Mouse (Mus musculus) stomach, postnatal 0 days (tissue): Measurements from ENCODE around the gene Drosha. TPM values are rescaled to one million over a fixed set of nuclear protein-coding genes. Genes with fewer than 3 reads are reported as not detected.

Experiments
- ATAC-seq: fragments of 200-750 bp; cut with Nextera tagmentation; 2 replicates; pipeline ENCODE4 v1.8.0; 2017; ENCODE audit not compliant: low FRiP score, low TSS enrichment
- DNase-seq: peaks from one replicate; pipeline ENCODE4 v3.0.0-alpha.2; 2016; ENCODE audit warnings: low spot score
- H3K27ac ChIP-seq: fragments of 300-500 bp; sonication (generic); replicated peaks from 2 replicates; pipeline ENCODE4 v1.5.1; 2014; ENCODE audit warnings: mild to moderate bottlenecking, control low read depth
- H3K27me3 ChIP-seq: fragments of 300-500 bp; sonication (generic); 2 replicates; pipeline ENCODE4 v1.6.1; 2014; ENCODE audit warnings: low read length; ENCODE audit not compliant: control insufficient read depth, insufficient read depth
- H3K36me3 ChIP-seq: fragments of 300-500 bp; sonication (generic); 2 replicates; pipeline ENCODE4 v1.6.1; 2014; ENCODE audit warnings: low read length, mixed read lengths; ENCODE audit not compliant: control insufficient read depth, insufficient read depth
- H3K4me1 ChIP-seq: fragments of 300-500 bp; sonication (generic); replicated peaks from 2 replicates; pipeline ENCODE4 v1.6.1; 2014; ENCODE audit warnings: antibody characterized with exemption; ENCODE audit not compliant: control insufficient read depth, insufficient read depth
- H3K4me2 ChIP-seq: fragments of 300-500 bp; sonication (generic); replicated peaks from 2 replicates; pipeline ENCODE4 v1.6.1; 2014; ENCODE audit warnings: low read depth, mild to moderate bottlenecking, control low read depth, moderate library complexity
- H3K4me3 ChIP-seq: fragments of 300-500 bp; sonication (generic); 2 replicates; pipeline ENCODE4 v1.5.1; 2014; ENCODE audit warnings: low read depth, low read length, control low read depth
- H3K9ac ChIP-seq: fragments of 300-500 bp; sonication (generic); 2 replicates; pipeline ENCODE4 v1.6.1; 2014; ENCODE audit warnings: mild to moderate bottlenecking, low read length, control low read depth, mixed read lengths
- H3K9me3 ChIP-seq: fragments of 300-500 bp; sonication (generic); 2 replicates; pipeline ENCODE4 v1.6.1; 2016; ENCODE audit warnings: low read length; ENCODE audit not compliant: control insufficient read depth
- CTCF ChIP-seq: IDR thresholded peaks from 2 replicates; pipeline ENCODE4 v1.5.1; 2016; ENCODE audit warnings: antibody characterized with exemption, low read depth, mild to moderate bottlenecking, moderate library complexity
- EP300 ChIP-seq: optimal IDR thresholded peaks from 2 replicates; pipeline ENCODE3; 2016; ENCODE audit warnings: antibody characterized with exemption
- WGBS: fragments of 180-500 bp; shearing (Covaris S2); extraction: QIAGEN DNeasy Blood & Tissue Kit; methylation state at CpG from one replicate; pipeline ENCODE4 v1.1.7; 2014; 5-methylcytosine and 5-hydroxymethylcytosine counted together
- microRNA-seq: library from miRNA; unstranded; fragments of <30 nt; microRNA quantifications from one replicate; pipeline ENCODE4, GENCODE M21; 2016
- polyA plus RNA-seq: library from polyadenylated mRNA; unstranded; fragments of >200 nt; fragmentation: Nextera tagmentation; extraction: Ambion mirVana; gene quantifications from 2 replicates; pipeline ENCODE4 v1.2.1, GENCODE M21; 2015

Gene Drosha
- polyA plus RNA-seq, 1 experiment from 2014 or later = 8.7 TPM

DNA sequence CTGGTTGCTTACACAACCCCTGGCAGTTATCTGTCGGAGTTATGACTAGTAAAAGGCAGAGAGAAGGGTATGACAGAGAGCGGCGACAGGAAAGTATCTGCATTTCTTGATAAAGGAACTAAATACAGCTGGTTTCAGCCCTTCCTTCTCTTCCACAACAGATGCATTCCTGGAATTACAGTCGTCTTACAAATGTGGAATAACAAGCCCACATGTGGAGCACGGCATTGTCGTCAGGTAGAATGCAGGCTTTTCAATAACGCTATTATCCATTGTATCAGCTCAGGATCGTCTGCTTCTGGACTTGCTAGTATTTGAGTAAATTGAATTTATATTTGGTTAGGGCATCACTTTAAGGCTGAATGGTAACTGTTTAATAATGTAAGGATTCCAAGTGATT lies 144.2 kb downstream of the Drosha start:
- Histone ChIP-seq H3K9me3 (no peaks in the 10 kb centered on the region), H3K36me3 (no peaks in the 10 kb centered on the region), H3K27ac (no peak overlapping the region), H3K4me3 (no peak overlapping the region), H3K4me2 (no peak overlapping the region), H3K4me1 (no peaks in the 10 kb centered on the region), H3K27me3 (no peaks in the 10 kb centered on the region), H3K9ac (no peak overlapping the region)
- WGBS = 71% methylated on average over 8 of the region's 8 CpGs
- ATAC-seq = no peak
- no peak for TF ChIP-seq EP300
- TF ChIP-seq CTCF = no peak
- no peak for DNase-seq

DNA sequence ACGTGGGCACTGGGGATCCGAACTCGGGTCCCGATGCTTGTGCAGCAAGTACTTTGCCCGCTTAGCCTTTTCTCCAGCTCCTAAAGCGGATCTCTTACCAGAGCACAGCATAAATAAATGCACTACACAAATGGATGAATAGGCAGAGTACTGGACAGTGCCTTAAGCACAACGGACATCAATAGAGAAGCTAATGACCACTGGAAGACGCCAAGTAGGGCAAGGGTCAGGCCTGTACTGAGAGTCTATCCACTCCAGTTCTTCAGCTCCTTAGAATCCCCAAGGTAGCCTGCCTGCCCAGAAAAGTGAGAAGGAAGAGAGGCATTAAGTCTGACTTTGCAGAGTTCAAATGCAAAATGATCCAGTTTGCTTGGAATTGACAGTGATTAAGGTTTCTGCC lies 147.8 kb downstream of the Drosha start:
- DNase-seq (no peak), ATAC-seq (no peak)
- H3K4me1 ChIP-seq = no peaks in the 10 kb centered on the region
- no peak overlapping the region for H3K4me2 ChIP-seq
- H3K27ac ChIP-seq = no peak overlapping the region
- no peaks in the 10 kb centered on the region for H3K9me3 ChIP-seq
- TF ChIP-seq EP300 (no peak), CTCF (no peak)
- no peak overlapping the region for H3K9ac ChIP-seq
- H3K36me3 ChIP-seq = no peaks in the 10 kb centered on the region
- 85% methylated on average over 8 of the region's 8 CpGs for WGBS
- no peaks in the 10 kb centered on the region for H3K27me3 ChIP-seq
- no peak overlapping the region for H3K4me3 ChIP-seq

Small RNA genes within 50 kb of the gene (microRNA-seq; reads per million reads assigned to microRNA genes)
- gene Gm47288 = not detected

Other genes starting within 250 kb of the Drosha start
- 19.1 and 19.9 TPM in 2 replicates for gene Pdzd2, start 84.9 kb upstream of the Drosha start, polyA plus RNA-seq
- gene 6030458C11Rik, start 166 bp upstream of the Drosha start, polyA plus RNA-seq = 16.1 and 16.5 TPM in 2 replicates